Mouse (Mus musculus): Measurements from ENCODE around the gene Vmn1r85.
"Not testable (repeated sequence)": the region's sequence is repeated elsewhere in the genome, so short reads cannot be mapped to it uniquely, and the experiment has no call there.

Vmn1r85 gene

GRCm38 (mm10) chr7:13095073-13095472 lies at the start of gene Vmn1r85:
Gene Vmn1r85 (minus strand): TSS chr7:13095173.
- no peak for DNase-seq (ENCODE audit: low read depth, low spot score)

GRCm38 (mm10) chr7:13140057-13140456 lies 45.1 kb upstream of the Vmn1r85 start, which contains the start of gene Vmn1r87:
Gene Vmn1r87 (minus strand): TSS chr7:13140157.
- no peak for DNase-seq (ENCODE audit: low read depth, low spot score)

GRCm38 (mm10) chr7:13137340-13137739 lies 42.4 kb upstream of the Vmn1r85 start:
- no peak for DNase-seq (ENCODE audit: low read depth, low spot score)

GRCm38 (mm10) chr7:13131856-13132255 lies 36.9 kb upstream of the Vmn1r85 start:
- DNase-seq (ENCODE audit: low read depth, low spot score): no peak

GRCm38 (mm10) chr7:13123554-13124153 lies 28.7 kb upstream of the Vmn1r85 start:
- not testable (repeated sequence) for DNase-seq (ENCODE audit: low read depth, low spot score)

- no peak for DNase-seq (ENCODE audit: low read depth, low spot score)
Observed at GRCm38 (mm10) chr7:13119817-13120216, 24.8 kb upstream of the Vmn1r85 start, which contains the start of gene Vmn1r86. Gene Vmn1r86 (minus strand): TSS chr7:13119917.

GRCm38 (mm10) chr7:13072293-13072692 lies 22.7 kb downstream of the Vmn1r85 start:
- peak; percentile 41 for DNase-seq (ENCODE audit: low read depth, low spot score)

GRCm38 (mm10) chr7:13063399-13063798 lies 31.6 kb downstream of the Vmn1r85 start:
- peak; percentile 52 for DNase-seq (ENCODE audit: low read depth, low spot score)

- no peak for DNase-seq (ENCODE audit: low read depth, low spot score)
Observed at GRCm38 (mm10) chr7:13059536-13059935, 35.4 kb downstream of the Vmn1r85 start.

- DNase-seq (ENCODE audit: low read depth, low spot score): no peak
Observed at GRCm38 (mm10) chr7:13056913-13057700, 37.9 kb downstream of the Vmn1r85 start.

- DNase-seq (ENCODE audit: low read depth, low spot score): peak; percentile 96
Observed at GRCm38 (mm10) chr7:13054287-13055010, 40.5 kb downstream of the Vmn1r85 start, which contains the start of gene Mzf1. Gene Mzf1 (minus strand): TSS chr7:13054764.

GRCm38 (mm10) chr7:13053961-13054286 lies 41.0 kb downstream of the Vmn1r85 start:
- no peak for DNase-seq (ENCODE audit: low read depth, low spot score)

GRCm38 (mm10) chr7:13053501-13053900 lies 41.5 kb downstream of the Vmn1r85 start:
- DNase-seq (ENCODE audit: low read depth, low spot score): no peak

GRCm38 (mm10) chr7:13053001-13053400 lies 42.0 kb downstream of the Vmn1r85 start:
- no peak for DNase-seq (ENCODE audit: low read depth, low spot score)

- peak; percentile 81 for DNase-seq (ENCODE audit: low read depth, low spot score)
Observed at GRCm38 (mm10) chr7:13046084-13046483, 48.9 kb downstream of the Vmn1r85 start.

- no peak for DNase-seq (ENCODE audit: low read depth, low spot score)
Observed at GRCm38 (mm10) chr7:13044254-13044625, 50.7 kb downstream of the Vmn1r85 start.

- no peak for DNase-seq (ENCODE audit: low read depth, low spot score)
Observed at GRCm38 (mm10) chr7:13043445-13044253, 51.3 kb downstream of the Vmn1r85 start.

GRCm38 (mm10) chr7:13043120-13043444 lies 51.9 kb downstream of the Vmn1r85 start:
- no peak for DNase-seq (ENCODE audit: low read depth, low spot score)

GRCm38 (mm10) chr7:13042511-13042910 lies 52.5 kb downstream of the Vmn1r85 start:
- DNase-seq (ENCODE audit: low read depth, low spot score): no peak

- no peak for DNase-seq (ENCODE audit: low read depth, low spot score)
Observed at GRCm38 (mm10) chr7:13041256-13041655, 53.7 kb downstream of the Vmn1r85 start.

- DNase-seq (ENCODE audit: low read depth, low spot score): no peak
Observed at GRCm38 (mm10) chr7:13039181-13039580, 55.8 kb downstream of the Vmn1r85 start.
